Mouse (Mus musculus) myocyte (in vitro differentiated cells): ENCODE measurements around the gene Nos1ap.

Experiments
- E2F4 ChIP-seq: IDR thresholded peaks from one replicate; pipeline ENCODE4 v1.6.1; 2011; ENCODE audit warnings: mild to moderate bottlenecking, control low read depth, moderate library complexity; ENCODE audit not compliant: insufficient read depth
- MAX ChIP-seq: IDR thresholded peaks from one replicate; pipeline ENCODE4 v1.6.1; 2011; ENCODE audit warnings: low read depth, mild to moderate bottlenecking, control low read depth
- POLR2A ChIP-seq: IDR thresholded peaks from one replicate; pipeline ENCODE4 v1.6.1; 2011; ENCODE audit warnings: low read depth, mild to moderate bottlenecking, control low read depth, moderate library complexity; ENCODE audit not compliant: insufficient read length
- SRF ChIP-seq: IDR thresholded peaks from one replicate; pipeline ENCODE4 v1.6.1; 2011; ENCODE audit warnings: low read depth; ENCODE audit not compliant: control insufficient read depth, insufficient read length
- TCF12 ChIP-seq: IDR thresholded peaks from one replicate; pipeline ENCODE4 v1.6.1; 2011; ENCODE audit warnings: mild to moderate bottlenecking, control low read depth; ENCODE audit not compliant: poor library complexity, insufficient read depth, severe bottlenecking

DNA sequence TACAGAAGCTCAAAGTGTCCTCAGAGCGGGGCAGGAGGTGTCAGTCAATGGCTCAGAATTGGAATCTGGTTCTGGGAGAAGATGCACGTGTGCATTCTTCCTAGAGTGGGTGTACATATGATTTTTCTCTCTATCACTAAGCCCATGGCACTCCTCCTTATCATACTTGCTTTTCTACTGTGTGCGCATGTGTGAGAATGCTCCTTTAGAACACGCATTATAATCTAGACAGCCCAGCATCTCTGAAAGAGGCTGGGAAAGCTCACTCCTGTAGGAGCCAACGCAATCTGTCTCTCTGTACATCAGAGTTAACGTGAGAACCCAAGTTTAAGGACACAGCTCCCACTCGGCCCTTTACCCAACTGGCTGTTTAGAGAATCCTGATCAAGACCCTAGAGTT, 99.7 kb downstream of the Nos1ap start:
- TF ChIP-seq POLR2A: no peak
- TF ChIP-seq MAX: no peak
- TF ChIP-seq TCF12: no peak
- TF ChIP-seq SRF: no peak
- TF ChIP-seq E2F4: no peak
